Mouse (Mus musculus): ENCODE measurements at regions not wholly inside any gene's neighbourhood (a gene's known extent, or its start where the extent isn't known, plus 50 kb on each side); places are given as distances from the start of the nearest gene placed in this dataset.

GRCm38 (mm10) chr11:22669267-22669666 lies 157.4 kb downstream of the Tmem17 start:
- Histone ChIP-seq H3K4me3 (no peak overlapping the region), H3K9me3 (no peaks in the 10 kb centered on the region), H3K36me3 (no peaks in the 10 kb centered on the region), H3K9ac (no peak overlapping the region), H3K4me2 (no peak overlapping the region), H3K4me1 (replicated peaks) (peaks cover 13% of the 10 kb centered on the region), H3K27me3 (no peaks in the 10 kb centered on the region), H3K27ac (replicated peaks) (no peak overlapping the region)
- ATAC-seq (ENCODE audit: low FRiP score, low read depth): no peak
- WGBS: 83% methylated on average over 4 of the region's 4 CpGs

- no peak overlapping the region for H3K4me3 ChIP-seq
- ATAC-seq (ENCODE audit: low FRiP score, low read depth): peak; percentile 94
- no peak overlapping the region for H3K4me2 ChIP-seq
- no peaks in the 10 kb centered on the region for H3K9me3 ChIP-seq
- H3K4me1 ChIP-seq (replicated peaks): peaks cover 13% of the 10 kb centered on the region
- H3K36me3 ChIP-seq: no peaks in the 10 kb centered on the region
- WGBS: 21% methylated on average over 5 of the region's 5 CpGs
- no peaks in the 10 kb centered on the region for H3K27me3 ChIP-seq
- H3K27ac ChIP-seq (replicated peaks): peak overlapping the region; percentile 70
- no peak overlapping the region for H3K9ac ChIP-seq
These were observed 160.1 kb downstream of the Tmem17 start for GRCm38 (mm10) chr11:22671791-22672490.

- ATAC-seq (ENCODE audit: low FRiP score, low read depth): no peak
- H3K4me1 ChIP-seq (replicated peaks): peaks cover 13% of the 10 kb centered on the region
- H3K4me2 ChIP-seq: no peak overlapping the region
- no peaks in the 10 kb centered on the region for H3K27me3 ChIP-seq
- H3K9ac ChIP-seq: no peak overlapping the region
- no peak overlapping the region for H3K4me3 ChIP-seq
- H3K9me3 ChIP-seq: no peaks in the 10 kb centered on the region
- no peak overlapping the region for H3K27ac ChIP-seq (replicated peaks)
- WGBS: 90% methylated on average over 3 of the region's 3 CpGs
- no peaks in the 10 kb centered on the region for H3K36me3 ChIP-seq
These were observed 163.2 kb downstream of the Tmem17 start for GRCm38 (mm10) chr11:22675047-22675446.

GRCm38 (mm10) chr11:22675754-22676153 lies 163.9 kb downstream of the Tmem17 start:
- ATAC-seq (ENCODE audit: low FRiP score, low read depth): no peak
- 94% methylated on average over 1 of the region's 1 CpGs for WGBS

GRCm38 (mm10) chr11:22677337-22677736 lies 165.4 kb downstream of the Tmem17 start:
- 58% methylated on average over 2 of the region's 2 CpGs for WGBS
- ATAC-seq (ENCODE audit: low FRiP score, low read depth): no peak

More at GRCm38 (mm10) chr11:22675754-22676153, 163.9 kb downstream of the Tmem17 start:
- no peaks in the 10 kb centered on the region for H3K9me3 ChIP-seq
- no peak overlapping the region for H3K27ac ChIP-seq (replicated peaks)
- H3K9ac ChIP-seq: no peak overlapping the region
- no peak overlapping the region for H3K4me2 ChIP-seq
- no peak overlapping the region for H3K4me3 ChIP-seq
- H3K27me3 ChIP-seq: no peaks in the 10 kb centered on the region
- no peaks in the 10 kb centered on the region for H3K36me3 ChIP-seq
- H3K4me1 ChIP-seq (replicated peaks): peaks cover 13% of the 10 kb centered on the region

GRCm38 (mm10) chr11:22684576-22684975 lies 172.7 kb downstream of the Tmem17 start:
- no peaks in the 10 kb centered on the region for H3K36me3 ChIP-seq
- whole genome bisulfite sequencing: 92% methylated on average over 4 of the region's 4 CpGs
- no peak overlapping the region for H3K27ac ChIP-seq (replicated peaks)
- ATAC-seq (ENCODE audit: low FRiP score, low read depth): no peak
- H3K27me3 ChIP-seq: no peaks in the 10 kb centered on the region
- no peak overlapping the region for H3K4me3 ChIP-seq
- H3K9ac ChIP-seq: no peak overlapping the region
- no peaks in the 10 kb centered on the region for H3K9me3 ChIP-seq
- H3K4me2 ChIP-seq: no peak overlapping the region
- H3K4me1 ChIP-seq (replicated peaks): no peaks in the 10 kb centered on the region

More at GRCm38 (mm10) chr11:22677337-22677736, 165.4 kb downstream of the Tmem17 start:
- Histone ChIP-seq H3K27ac (replicated peaks) (no peak overlapping the region), H3K4me3 (no peak overlapping the region), H3K9me3 (no peaks in the 10 kb centered on the region), H3K36me3 (no peaks in the 10 kb centered on the region), H3K4me2 (no peak overlapping the region), H3K9ac (no peak overlapping the region), H3K4me1 (replicated peaks) (0 out of 2 replicates have a peak, but pooled peaks cover 3% of the 10 kb centered on the region), H3K27me3 (no peaks in the 10 kb centered on the region)

- H3K4me1 ChIP-seq (replicated peaks): no peaks in the 10 kb centered on the region
- 97% methylated on average over 3 of the region's 3 CpGs for WGBS
- H3K4me2 ChIP-seq: no peak overlapping the region
- no peak overlapping the region for H3K27ac ChIP-seq (replicated peaks)
- no peak overlapping the region for H3K4me3 ChIP-seq
- ATAC-seq (ENCODE audit: low FRiP score, low read depth): no peak
- no peaks in the 10 kb centered on the region for H3K9me3 ChIP-seq
- no peaks in the 10 kb centered on the region for H3K36me3 ChIP-seq
- H3K9ac ChIP-seq: no peak overlapping the region
- H3K27me3 ChIP-seq: no peaks in the 10 kb centered on the region
These were observed 169.9 kb downstream of the B3gnt2 start for GRCm38 (mm10) chr11:22690829-22691228.

- ATAC-seq (ENCODE audit: low FRiP score, low read depth): no peak
- no peaks in the 10 kb centered on the region for H3K36me3 ChIP-seq
- H3K4me2 ChIP-seq: no peak overlapping the region
- WGBS: 86% methylated on average over 5 of the region's 5 CpGs
- H3K27ac ChIP-seq (replicated peaks): no peak overlapping the region
- H3K4me1 ChIP-seq (replicated peaks): peaks cover under 1% of the 10 kb centered on the region
- H3K4me3 ChIP-seq: no peak overlapping the region
- no peak overlapping the region for H3K9ac ChIP-seq
- no peaks in the 10 kb centered on the region for H3K9me3 ChIP-seq
- H3K27me3 ChIP-seq: no peaks in the 10 kb centered on the region
These were observed 168.4 kb downstream of the B3gnt2 start for GRCm38 (mm10) chr11:22692281-22692857.

- no peak overlapping the region for H3K9ac ChIP-seq
- no peaks in the 10 kb centered on the region for H3K9me3 ChIP-seq
- H3K4me2 ChIP-seq: no peak overlapping the region
- no peak overlapping the region for H3K27ac ChIP-seq (replicated peaks)
- H3K4me1 ChIP-seq (replicated peaks): peaks cover 6% of the 10 kb centered on the region
- H3K36me3 ChIP-seq: no peaks in the 10 kb centered on the region
- no peaks in the 10 kb centered on the region for H3K27me3 ChIP-seq
- no peak for ATAC-seq (ENCODE audit: low FRiP score, low read depth)
- H3K4me3 ChIP-seq: no peak overlapping the region
- WGBS: 47% methylated on average over 1 of the region's 1 CpGs
These were observed 167.8 kb downstream of the B3gnt2 start for GRCm38 (mm10) chr11:22692941-22693341.

GRCm38 (mm10) chr11:22693376-22693775 lies 167.4 kb downstream of the B3gnt2 start:
- H3K36me3 ChIP-seq: no peaks in the 10 kb centered on the region
- no peak overlapping the region for H3K4me2 ChIP-seq
- H3K27me3 ChIP-seq: no peaks in the 10 kb centered on the region
- no peak overlapping the region for H3K9ac ChIP-seq
- ATAC-seq (ENCODE audit: low FRiP score, low read depth): no peak
- no peak overlapping the region for H3K27ac ChIP-seq (replicated peaks)
- peaks cover 10% of the 10 kb centered on the region for H3K4me1 ChIP-seq (replicated peaks)
- H3K9me3 ChIP-seq: no peaks in the 10 kb centered on the region
- 87% methylated on average over 2 of the region's 2 CpGs for WGBS
- no peak overlapping the region for H3K4me3 ChIP-seq

- no peak overlapping the region for H3K9ac ChIP-seq
- no peak overlapping the region for H3K27ac ChIP-seq (replicated peaks)
- ATAC-seq (ENCODE audit: low FRiP score, low read depth): no peak
- H3K36me3 ChIP-seq: no peaks in the 10 kb centered on the region
- no peak overlapping the region for H3K4me3 ChIP-seq
- H3K9me3 ChIP-seq: no peaks in the 10 kb centered on the region
- WGBS: 83% methylated on average over 2 of the region's 2 CpGs
- peaks cover 16% of the 10 kb centered on the region for H3K4me1 ChIP-seq (replicated peaks)
- H3K4me2 ChIP-seq: no peak overlapping the region
- no peaks in the 10 kb centered on the region for H3K27me3 ChIP-seq
These were observed 166.8 kb downstream of the B3gnt2 start for GRCm38 (mm10) chr11:22693984-22694383.

GRCm38 (mm10) chr11:22694829-22695228 lies 165.9 kb downstream of the B3gnt2 start:
- Histone ChIP-seq H3K27me3 (no peaks in the 10 kb centered on the region), H3K4me3 (no peak overlapping the region), H3K36me3 (no peaks in the 10 kb centered on the region), H3K9me3 (no peaks in the 10 kb centered on the region), H3K9ac (no peak overlapping the region), H3K4me1 (replicated peaks) (peaks cover 17% of the 10 kb centered on the region), H3K4me2 (no peak overlapping the region), H3K27ac (replicated peaks) (no peak overlapping the region)
- ATAC-seq (ENCODE audit: low FRiP score, low read depth): no peak
- WGBS: 76% methylated on average over 5 of the region's 5 CpGs

All from hindbrain, embryonic 15.5 days (tissue).